Mouse (Mus musculus) midbrain, embryonic 13.5 days (tissue): ENCODE results near the gene Myo18b. TPM values are rescaled to one million over a fixed set of nuclear protein-coding genes. Genes with fewer than 3 reads are reported as not detected.

ENCODE experiments used
- ATAC-seq: fragments of 200-750 bp; cut with Nextera tagmentation; 2 replicates; pipeline ENCODE4 v1.8.0; 2017; ENCODE audit warnings: mild to moderate bottlenecking, moderate TSS enrichment, moderate library complexity
- H3K27ac ChIP-seq: fragments of 300-500 bp; sonication (generic); 2 replicates; pipeline ENCODE4 v1.5.1; 2015; ENCODE audit warnings: inconsistent platforms, mild to moderate bottlenecking, moderate library complexity
- H3K27me3 ChIP-seq: fragments of 300-500 bp; sonication (generic); 2 replicates; pipeline ENCODE4 v1.6.1; 2015; ENCODE audit warnings: mild to moderate bottlenecking, inconsistent platforms
- H3K36me3 ChIP-seq: fragments of 300-500 bp; sonication (generic); 2 replicates; pipeline ENCODE4 v1.6.1; 2015; ENCODE audit warnings: mild to moderate bottlenecking, inconsistent platforms
- H3K4me1 ChIP-seq: fragments of 300-500 bp; sonication (generic); replicated peaks from 2 replicates; pipeline ENCODE4 v1.6.1; 2015; ENCODE audit warnings: inconsistent platforms
- H3K4me2 ChIP-seq: fragments of 300-500 bp; sonication (generic); replicated peaks from 2 replicates; pipeline ENCODE4 v1.6.1; 2015; ENCODE audit warnings: moderate library complexity, mild to moderate bottlenecking, inconsistent platforms
- H3K4me3 ChIP-seq: fragments of 300-500 bp; sonication (generic); replicated peaks from 2 replicates; pipeline ENCODE4 v1.5.1; 2015; ENCODE audit warnings: mild to moderate bottlenecking, inconsistent platforms
- H3K9ac ChIP-seq: fragments of 300-500 bp; sonication (generic); replicated peaks from 2 replicates; pipeline ENCODE4 v1.6.1; 2015; ENCODE audit warnings: mild to moderate bottlenecking, inconsistent platforms
- H3K9me3 ChIP-seq: fragments of 300-500 bp; sonication (generic); 2 replicates; pipeline ENCODE4 v1.6.1; 2016; ENCODE audit warnings: mild to moderate bottlenecking, inconsistent platforms
- WGBS: fragments of 180-500 bp; shearing (Covaris S2); methylation state at CpG from one replicate; pipeline ENCODE4 v1.1.7; 2015; 5-methylcytosine and 5-hydroxymethylcytosine counted together
- polyA plus RNA-seq: library from polyadenylated mRNA; unstranded; fragments of >200 nt; fragmentation: Nextera tagmentation; extraction: Ambion mirVana; gene quantifications from 2 replicates; pipeline ENCODE4 v1.2.1, GENCODE M21; 2015

Gene Myo18b
- polyA plus RNA-seq, 1 experiment from 2014 or later, result 2.3 TPM

- H3K4me1 ChIP-seq, result peaks cover 25% of the 10 kb centered on the region
- no peaks in the 10 kb centered on the region for H3K9me3 ChIP-seq
- WGBS, result 95% methylated on average over 5 of the region's 5 CpGs
- H3K4me3 ChIP-seq, result no peak overlapping the region
- no peak overlapping the region for H3K4me2 ChIP-seq
- no peaks in the 10 kb centered on the region for H3K36me3 ChIP-seq
- ATAC-seq, result no peak
- H3K27me3 ChIP-seq, result no peaks in the 10 kb centered on the region
- H3K9ac ChIP-seq, result no peak overlapping the region
- no peak overlapping the region for H3K27ac ChIP-seq
Observed at GRCm38 (mm10) chr5:112768556-112768955, 127.6 kb downstream of the Myo18b start.

GRCm38 (mm10) chr5:112761415-112762075 is 134.6 kb downstream of the Myo18b start:
- H3K27ac ChIP-seq, result no peak overlapping the region
- H3K27me3 ChIP-seq, result no peaks in the 10 kb centered on the region
- H3K4me3 ChIP-seq, result no peak overlapping the region
- WGBS, result 78% methylated on average over 3 of the region's 3 CpGs
- H3K36me3 ChIP-seq, result no peaks in the 10 kb centered on the region
- no peak overlapping the region for H3K9ac ChIP-seq
- no peaks in the 10 kb centered on the region for H3K9me3 ChIP-seq
- H3K4me2 ChIP-seq, result no peak overlapping the region
- ATAC-seq, result no peak
- no peaks in the 10 kb centered on the region for H3K4me1 ChIP-seq

- Histone ChIP-seq H3K9ac (no peak overlapping the region; the same call in 1 of the 2 replicates), H3K4me3 (no peak overlapping the region), H3K27ac (peak overlapping the region; percentile 44; the same call in 1 of the 2 replicates), H3K9me3 (no peaks in the 10 kb centered on the region), H3K4me2 (no peak overlapping the region), H3K27me3 (no peaks in the 10 kb centered on the region), H3K36me3 (no peaks in the 10 kb centered on the region), H3K4me1 (peaks cover 16% of the 10 kb centered on the region)
- peak; percentile 63 for ATAC-seq
- WGBS, result 29% methylated on average over 10 of the region's 10 CpGs
Observed at GRCm38 (mm10) chr5:112755581-112755980, 140.6 kb downstream of the Myo18b start.

- H3K27me3 ChIP-seq, result no peaks in the 10 kb centered on the region
- no peak overlapping the region for H3K9ac ChIP-seq
- WGBS, result 48% methylated on average over 5 of the region's 5 CpGs
- no peak overlapping the region for H3K4me2 ChIP-seq
- no peaks in the 10 kb centered on the region for H3K9me3 ChIP-seq
- peak overlapping the region; percentile 83 for H3K27ac ChIP-seq
- no peak overlapping the region for H3K4me3 ChIP-seq
- H3K4me1 ChIP-seq, result peaks cover 43% of the 10 kb centered on the region
- peak; percentile 75 for ATAC-seq
- no peaks in the 10 kb centered on the region for H3K36me3 ChIP-seq
Observed at GRCm38 (mm10) chr5:112749634-112750033, 146.5 kb downstream of the Myo18b start.

- 29% methylated on average over 21 of the region's 21 CpGs for WGBS
- Histone ChIP-seq H3K4me3 (no peak overlapping the region), H3K36me3 (no peaks in the 10 kb centered on the region), H3K4me2 (peak overlapping the region; percentile 15; the same call in 1 of the 2 replicates), H3K27me3 (no peaks in the 10 kb centered on the region), H3K4me1 (peaks cover 49% of the 10 kb centered on the region), H3K9ac (no peak overlapping the region), H3K9me3 (no peaks in the 10 kb centered on the region), H3K27ac (peak overlapping the region; percentile 83)
- peak; percentile 46 for ATAC-seq
Observed at GRCm38 (mm10) chr5:112748001-112748719, 148.0 kb downstream of the Myo18b start.

GRCm38 (mm10) chr5:112747306-112747930 is 148.7 kb downstream of the Myo18b start:
- Histone ChIP-seq H3K4me2 (no peak overlapping the region), H3K4me1 (peaks cover 52% of the 10 kb centered on the region), H3K27ac (peak overlapping the region; percentile 83), H3K36me3 (no peaks in the 10 kb centered on the region), H3K9ac (no peak overlapping the region), H3K27me3 (no peaks in the 10 kb centered on the region), H3K4me3 (no peak overlapping the region), H3K9me3 (no peaks in the 10 kb centered on the region)
- WGBS, result 50% methylated on average over 8 of the region's 8 CpGs
- peak; percentile 57; the same call in 1 of the 2 replicates for ATAC-seq

- H3K9ac ChIP-seq, result no peak overlapping the region
- H3K9me3 ChIP-seq, result no peaks in the 10 kb centered on the region
- no peak for ATAC-seq
- H3K4me2 ChIP-seq, result no peak overlapping the region
- H3K27ac ChIP-seq, result no peak overlapping the region
- no peaks in the 10 kb centered on the region for H3K36me3 ChIP-seq
- H3K4me1 ChIP-seq, result peaks cover 52% of the 10 kb centered on the region
- WGBS, result 69% methylated on average over 6 of the region's 6 CpGs
- no peak overlapping the region for H3K4me3 ChIP-seq
- H3K27me3 ChIP-seq, result no peaks in the 10 kb centered on the region
Observed at GRCm38 (mm10) chr5:112745176-112745575, 151.0 kb downstream of the Myo18b start.

GRCm38 (mm10) chr5:112744571-112744970 is 151.6 kb downstream of the Myo18b start:
- H3K4me3 ChIP-seq, result no peak overlapping the region
- no peak overlapping the region for H3K27ac ChIP-seq
- H3K4me2 ChIP-seq, result no peak overlapping the region
- H3K27me3 ChIP-seq, result no peaks in the 10 kb centered on the region
- H3K4me1 ChIP-seq, result peaks cover 51% of the 10 kb centered on the region
- ATAC-seq, result no peak
- no peaks in the 10 kb centered on the region for H3K9me3 ChIP-seq
- no peak overlapping the region for H3K9ac ChIP-seq
- WGBS, result 74% methylated on average over 11 of the region's 11 CpGs
- no peaks in the 10 kb centered on the region for H3K36me3 ChIP-seq

GRCm38 (mm10) chr5:112743121-112743520 is 153.0 kb downstream of the Myo18b start:
- H3K27me3 ChIP-seq, result no peaks in the 10 kb centered on the region
- H3K36me3 ChIP-seq, result no peaks in the 10 kb centered on the region
- H3K4me2 ChIP-seq, result no peak overlapping the region
- H3K9me3 ChIP-seq, result no peaks in the 10 kb centered on the region
- H3K4me3 ChIP-seq, result no peak overlapping the region
- peaks cover 36% of the 10 kb centered on the region for H3K4me1 ChIP-seq
- 59% methylated on average over 9 of the region's 9 CpGs for WGBS
- no peak for ATAC-seq
- H3K9ac ChIP-seq, result no peak overlapping the region
- peak overlapping the region; percentile 32 for H3K27ac ChIP-seq

- ATAC-seq, result no peak
- no peaks in the 10 kb centered on the region for H3K36me3 ChIP-seq
- H3K27me3 ChIP-seq, result no peaks in the 10 kb centered on the region
- H3K27ac ChIP-seq, result no peak overlapping the region
- H3K4me2 ChIP-seq, result no peak overlapping the region
- no peak overlapping the region for H3K4me3 ChIP-seq
- WGBS, result 71% methylated on average over 12 of the region's 12 CpGs
- H3K4me1 ChIP-seq, result peaks cover 29% of the 10 kb centered on the region
- H3K9me3 ChIP-seq, result no peaks in the 10 kb centered on the region
- no peak overlapping the region for H3K9ac ChIP-seq
Observed at GRCm38 (mm10) chr5:112740651-112741050, 155.5 kb downstream of the Myo18b start.

- H3K27ac ChIP-seq, result no peak overlapping the region
- 72% methylated on average over 5 of the region's 5 CpGs for WGBS
- no peaks in the 10 kb centered on the region for H3K36me3 ChIP-seq
- H3K4me2 ChIP-seq, result no peak overlapping the region
- no peaks in the 10 kb centered on the region for H3K9me3 ChIP-seq
- no peaks in the 10 kb centered on the region for H3K27me3 ChIP-seq
- no peak overlapping the region for H3K4me3 ChIP-seq
- H3K4me1 ChIP-seq, result peaks cover 16% of the 10 kb centered on the region
- H3K9ac ChIP-seq, result no peak overlapping the region
- ATAC-seq, result no peak
Observed at GRCm38 (mm10) chr5:112735040-112735439, 161.1 kb downstream of the Myo18b start.

GRCm38 (mm10) chr5:112730604-112731003 is 165.6 kb downstream of the Myo18b start:
- no peak for ATAC-seq
- H3K27me3 ChIP-seq, result no peaks in the 10 kb centered on the region
- H3K9me3 ChIP-seq, result no peaks in the 10 kb centered on the region
- no peak overlapping the region for H3K4me2 ChIP-seq
- H3K27ac ChIP-seq, result no peak overlapping the region
- 58% methylated on average over 10 of the region's 10 CpGs for WGBS
- no peak overlapping the region for H3K4me3 ChIP-seq
- no peak overlapping the region for H3K9ac ChIP-seq
- H3K36me3 ChIP-seq, result no peaks in the 10 kb centered on the region
- H3K4me1 ChIP-seq, result peaks cover 14% of the 10 kb centered on the region
